Mouse (Mus musculus): Measurements from ENCODE around the gene Nat8f5.

GRCm38 (mm10) chr6:85867726-85868690 is 47.2 kb upstream of the Nat8f5 start:
- no peak for TF ChIP-seq POLR2A (IDR thresholded peaks at IDR 0.05; ENCODE audit: insufficient read depth, low read depth, low read length)
- TF ChIP-seq CTCF (IDR thresholded peaks at IDR 0.05; ENCODE audit: insufficient read depth, low read depth, low read length), result no peak
